Mouse (Mus musculus) adrenal gland, adult 2 months (tissue): ENCODE results near the gene Tmem8. TPM values are rescaled to one million over a fixed set of nuclear protein-coding genes. Genes with fewer than 3 reads are reported as not detected.
"Not testable (repeated sequence)": the region's sequence is repeated elsewhere in the genome, so short reads cannot be mapped to it uniquely, and the experiment has no call there.

Experiments
- DNase-seq: peaks from one replicate; pipeline ENCODE4 v3.0.0; 2021
- long read RNA-seq: library from polyadenylated mRNA; stranded (forward); transcript quantifications from one replicate; pipeline ENCODE4 v2.0.0, GENCODE M21; 2021
- polyA plus RNA-seq: library from polyadenylated mRNA; depleted of rRNA; stranded (reverse); fragments of >200 nt; gene quantifications from 2 replicates; pipeline ENCODE4 v1.2.3, GENCODE M21; 2012; rRNA removed
- total RNA-seq, 2 experiments: library from RNA; stranded (reverse); gene quantifications; 2 replicates each; pipeline ENCODE4 v1.2.3; 2021

The Tmem8 gene
- total RNA-seq (1 to 10 TPM; 7.8 to 8.4 TPM), polyA plus RNA-seq (25.4 and 26.9 TPM in 2 replicates)
- long read RNA-seq, transcript Tmem8-201 (13 exons, 3,464 nt): major isoform, 6 of 13 reads
- long read RNA-seq, partial matches to known transcripts: 5 of 13 reads
- long read RNA-seq, other reads (novel, unspliced or antisense): 2 of 13 reads

DNA sequence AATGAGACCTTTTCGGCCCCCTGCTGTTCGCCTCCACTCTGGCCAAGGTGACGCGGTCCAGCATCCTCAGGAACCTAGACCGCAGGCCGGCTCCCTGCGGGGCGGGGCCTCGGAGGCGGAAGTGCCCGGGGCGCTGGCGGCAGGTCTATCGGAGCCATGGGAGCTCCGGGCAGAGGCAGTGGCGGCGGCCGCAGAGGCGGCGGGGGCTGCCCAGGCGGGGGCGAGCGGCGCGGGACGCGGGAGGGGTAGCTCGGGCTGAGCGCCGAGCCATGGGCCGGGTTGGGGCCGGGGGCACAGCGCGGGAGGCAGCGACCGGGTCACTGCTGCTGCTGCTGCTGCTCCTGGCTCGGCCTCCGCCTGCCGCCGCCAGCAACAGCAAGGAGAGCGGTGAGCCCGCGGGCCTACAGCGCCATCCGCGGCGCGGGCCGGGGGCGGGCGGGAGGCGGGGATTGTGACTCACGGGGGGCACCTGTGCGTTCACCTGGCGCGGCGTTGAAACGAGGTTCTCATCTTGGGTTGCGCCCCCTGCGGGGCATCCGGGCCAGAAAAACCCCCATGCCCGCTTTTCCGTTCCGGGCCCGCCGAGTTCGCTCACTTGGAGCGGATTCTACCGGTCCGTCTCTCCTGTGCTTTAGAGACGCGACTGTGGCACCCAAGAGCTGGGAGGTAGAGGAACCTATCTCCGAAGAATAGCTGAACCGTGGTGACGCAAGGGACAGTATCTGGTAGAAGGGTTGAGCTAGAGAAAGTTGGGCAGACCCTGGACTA is at the start of gene Tmem8:
Gene Tmem8, plus strand, starts transcription at position 119 of the 768 bp plus-strand sequence.
- DNase-seq: peak; percentile 88

DNA sequence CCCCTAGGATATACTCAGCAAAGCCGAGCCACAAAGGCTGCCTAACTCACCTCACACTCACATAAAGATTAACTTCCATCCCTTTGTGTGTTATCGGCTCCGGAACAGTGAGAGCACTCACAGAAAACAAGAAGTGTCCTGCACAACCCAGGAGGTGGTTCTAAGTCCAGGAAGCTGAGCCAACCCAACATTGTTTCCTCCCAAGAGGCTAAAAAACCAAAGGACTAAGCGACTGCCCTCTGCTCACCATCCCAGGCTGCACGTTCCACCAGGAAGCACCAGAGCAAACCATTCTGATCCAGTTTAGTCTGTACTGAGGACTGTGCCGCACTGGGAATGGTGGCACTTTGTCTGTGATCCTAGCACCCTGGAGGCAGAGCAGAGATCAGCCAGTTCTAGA is 48.2 kb upstream of the Tmem8 start:
- no peak for DNase-seq

- DNase-seq: no peak
Observed at GRCm38 (mm10) chr17:26066488-26067020, 46.5 kb upstream of the Tmem8 start.

GRCm38 (mm10) chr17:26068024-26068830 is 44.9 kb upstream of the Tmem8 start:
- peak; percentile 7 for DNase-seq

DNA sequence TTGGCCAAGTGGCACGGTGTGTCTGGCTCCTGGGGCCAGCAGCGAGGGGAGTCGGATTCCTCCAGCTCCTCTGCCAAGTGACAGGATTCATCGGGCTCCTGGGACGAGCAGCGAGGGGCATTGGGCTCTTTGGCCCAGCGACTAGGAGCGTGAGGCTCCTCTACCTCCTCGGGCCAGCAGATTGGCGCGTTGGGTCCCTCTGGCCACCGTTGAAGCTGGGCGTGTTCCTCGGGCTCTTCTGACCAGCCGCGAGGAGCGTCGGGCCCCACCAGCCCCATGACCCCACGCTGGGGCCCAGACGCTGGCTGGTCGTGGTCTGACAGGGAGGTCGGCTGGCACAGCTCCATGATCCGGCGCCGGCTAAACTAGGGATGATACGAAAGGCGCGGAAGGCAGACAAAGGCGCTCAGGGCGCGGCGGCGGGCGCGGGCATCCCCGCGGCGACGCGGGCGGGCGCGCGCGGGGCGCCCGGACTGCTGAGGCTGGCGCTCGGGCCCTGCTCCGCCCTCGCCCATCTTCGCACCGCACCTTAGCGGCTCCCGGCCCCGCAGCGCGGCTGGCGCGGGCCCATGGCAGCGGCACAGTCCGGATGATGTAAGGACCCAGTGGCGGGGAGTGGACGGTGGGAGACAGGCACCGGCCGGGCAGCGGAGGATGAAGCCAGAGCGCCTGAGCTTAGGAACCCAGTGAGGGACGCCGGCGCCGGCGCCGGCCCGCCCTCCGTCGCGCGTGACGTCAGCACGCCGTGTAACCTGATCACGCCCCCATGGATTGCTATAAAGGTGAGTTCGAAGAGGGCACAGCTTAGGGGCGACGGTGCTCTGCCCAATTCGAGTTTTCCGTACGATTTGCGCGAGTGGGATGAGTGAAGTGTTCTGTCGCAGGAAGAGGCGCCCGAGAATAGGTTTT is 44.0 kb upstream of the Tmem8 start, which contains the start of gene Rab11fip3:
Gene Rab11fip3, minus strand, starts transcription at position 725 of the 909 bp plus-strand sequence.
- peak; percentile 92 for DNase-seq

DNA sequence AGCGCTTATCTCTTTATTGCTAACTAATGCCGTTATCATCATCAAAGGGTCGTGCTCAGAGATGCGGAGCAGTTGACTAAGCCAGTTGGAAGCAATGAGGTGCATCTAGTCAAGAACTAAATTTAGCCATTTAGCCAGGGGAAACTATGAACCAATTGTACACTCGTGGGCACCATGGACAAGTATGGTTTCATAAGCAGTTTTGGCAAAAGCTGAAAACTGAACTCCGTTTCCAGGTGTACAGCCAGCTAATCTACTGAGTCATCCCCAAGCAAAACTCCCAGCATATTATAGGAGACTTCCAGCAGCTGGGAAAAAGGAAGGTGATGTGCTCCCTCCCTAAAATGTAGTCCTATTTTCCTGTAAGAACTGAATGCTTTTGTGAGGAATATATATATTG is 43.0 kb upstream of the Tmem8 start:
- DNase-seq: no peak

DNA sequence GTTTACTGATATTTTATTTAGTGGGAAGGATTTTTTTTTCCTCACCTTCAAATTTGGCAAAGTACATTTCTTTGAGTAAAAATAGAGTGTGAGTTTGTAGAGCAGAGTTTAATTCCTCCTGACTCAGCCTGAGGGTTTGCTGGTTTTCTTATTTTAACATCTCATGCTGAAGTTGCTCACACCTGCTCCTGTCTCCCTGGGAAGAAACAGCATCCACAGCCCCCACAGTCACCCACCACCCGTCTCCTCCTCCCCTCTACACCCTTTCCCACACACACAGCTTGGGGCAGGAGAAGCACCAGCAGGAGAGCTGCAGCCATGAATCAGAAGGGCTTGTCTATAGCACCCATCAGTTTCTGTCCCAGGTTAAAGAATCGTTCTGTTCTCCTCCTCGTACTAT is 37.9 kb upstream of the Tmem8 start:
- DNase-seq: no peak

- no peak for DNase-seq
Observed at GRCm38 (mm10) chr17:26078851-26079250, 34.2 kb upstream of the Tmem8 start.

DNA sequence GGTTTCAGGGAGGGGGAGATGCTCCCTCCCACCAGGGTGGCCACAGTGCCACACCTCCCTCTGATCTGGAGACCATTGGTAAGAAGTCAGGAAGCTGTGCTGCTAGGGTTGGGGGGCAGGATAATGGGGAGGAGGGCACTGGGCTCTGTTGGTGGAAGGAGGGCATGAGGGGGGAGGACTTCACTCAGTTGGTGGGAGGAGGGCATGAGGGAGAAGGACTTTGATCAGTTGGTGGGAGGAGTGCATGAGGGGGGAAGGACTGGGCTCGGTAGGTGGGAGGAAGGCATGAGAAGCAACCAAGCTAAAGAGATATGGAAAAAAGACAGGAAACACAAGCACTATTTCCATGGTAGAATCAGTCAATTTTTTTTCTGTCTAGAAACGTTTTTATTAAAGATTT is 32.2 kb upstream of the Tmem8 start:
- DNase-seq: no peak

- no peak for DNase-seq
Observed at GRCm38 (mm10) chr17:26087059-26087564, 26.0 kb upstream of the Tmem8 start.

GRCm38 (mm10) chr17:26089905-26090632 is 23.0 kb upstream of the Tmem8 start, which contains the start of gene Decr2:
Decr2 (minus strand) TSS chr17:26090337.
- peak; percentile 96 for DNase-seq

- no peak for DNase-seq
Observed at GRCm38 (mm10) chr17:26094531-26095110, 18.5 kb upstream of the Tmem8 start.

GRCm38 (mm10) chr17:26095121-26095740 is 17.9 kb upstream of the Tmem8 start, which contains the start of gene Nme4:
Nme4 (minus strand) TSS chr17:26095602.
- peak; percentile 75 for DNase-seq

- DNase-seq: no peak
Observed at GRCm38 (mm10) chr17:26098461-26098860, 14.6 kb upstream of the Tmem8 start.

- not testable (repeated sequence) for DNase-seq
Observed at GRCm38 (mm10) chr17:26099316-26099715, 13.8 kb upstream of the Tmem8 start.

DNA sequence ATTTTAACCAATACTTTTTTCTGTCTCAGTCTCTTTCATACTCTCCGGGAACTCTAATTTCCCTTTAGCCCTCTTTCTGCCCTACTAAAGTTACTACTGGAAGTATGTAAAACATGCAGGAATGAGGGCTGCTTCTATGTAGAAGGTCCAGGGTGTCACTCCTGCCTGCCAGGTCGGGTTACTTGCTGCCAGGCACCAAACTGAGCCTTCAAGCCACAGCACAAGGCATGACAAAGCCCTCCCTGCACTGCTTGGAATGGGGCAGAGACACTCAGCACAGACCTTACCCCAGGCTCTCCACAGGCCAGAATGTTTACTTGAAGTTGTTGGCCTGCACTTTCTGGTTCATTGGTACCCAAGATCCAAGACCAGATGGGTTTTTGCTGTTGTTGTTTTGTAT is 12.9 kb upstream of the Tmem8 start:
- DNase-seq: no peak

DNA sequence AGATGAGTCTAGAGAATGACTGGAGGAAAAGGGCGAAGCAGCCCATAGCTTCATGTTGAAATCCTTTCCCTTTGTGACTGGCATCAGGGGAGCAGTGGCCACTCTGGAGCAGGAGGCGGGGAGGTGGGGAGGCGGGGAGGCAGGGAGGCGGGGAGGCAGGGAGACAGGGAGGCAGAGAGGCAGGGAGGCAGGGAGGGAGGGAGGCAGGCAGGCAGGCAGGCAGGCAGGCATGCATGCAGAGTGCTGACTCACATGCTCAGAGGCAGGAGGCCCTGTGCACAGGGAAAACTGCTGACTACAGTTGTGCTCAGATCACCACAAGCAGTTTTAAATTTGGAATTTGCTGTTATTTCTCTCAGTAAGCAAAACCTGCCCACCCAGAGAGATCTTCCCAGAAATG is 11.6 kb upstream of the Tmem8 start:
- DNase-seq: peak; percentile 32

DNA sequence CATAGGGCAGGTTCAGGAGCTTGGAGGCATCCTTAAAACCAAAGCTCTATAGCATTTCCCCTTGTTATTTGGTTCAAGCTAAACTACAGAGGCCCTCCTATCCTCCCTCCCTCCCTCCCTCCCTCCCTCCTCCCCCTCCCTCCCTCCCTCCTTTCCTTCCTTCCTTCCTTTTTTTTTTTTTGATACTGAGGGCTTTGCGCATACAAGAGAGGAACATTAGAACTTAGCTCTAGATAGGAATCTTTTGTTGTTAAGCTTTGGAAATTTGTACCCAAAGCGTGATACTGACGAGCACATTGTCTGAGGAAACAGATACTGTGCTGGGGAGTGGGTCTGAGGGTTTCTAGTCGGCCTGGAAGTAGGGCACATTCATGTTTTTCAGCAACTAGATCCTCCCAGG is 7.5 kb upstream of the Tmem8 start:
- DNase-seq: no peak

GRCm38 (mm10) chr17:26110156-26110555 is 2.9 kb upstream of the Tmem8 start:
- no peak for DNase-seq
